Mouse (Mus musculus) erythroblast, embryonic 14.5 days (primary cell): Measurements from ENCODE around the gene Naa60. TPM values are rescaled to one million over a fixed set of nuclear protein-coding genes. Genes with fewer than 3 reads are reported as not detected.
A peak's percentile ranks its signal among the peaks of the same experiment; 100 is the strongest.

ENCODE experiments used
- H3K27me3 ChIP-seq: 2 replicates; pipeline ENCODE4 v1.6.1; 2012; ENCODE audit warnings: inconsistent platforms; ENCODE audit not compliant: control insufficient read depth
- H3K36me3 ChIP-seq: 2 replicates; pipeline ENCODE4 v1.6.1; 2012; ENCODE audit warnings: mild to moderate bottlenecking, inconsistent platforms; ENCODE audit not compliant: control insufficient read depth
- H3K4me1 ChIP-seq: 2 replicates; pipeline ENCODE4 v1.6.1; 2012; ENCODE audit warnings: inconsistent platforms; ENCODE audit not compliant: control insufficient read depth
- H3K4me3 ChIP-seq: replicated peaks from 2 replicates; pipeline ENCODE3; 2012; ENCODE audit warnings: moderate library complexity, mild to moderate bottlenecking, inconsistent platforms
- H3K9me3 ChIP-seq: 2 replicates; pipeline ENCODE4 v1.6.1; 2012; ENCODE audit warnings: low read length, inconsistent platforms, mixed read lengths; ENCODE audit not compliant: control insufficient read depth
- GATA1 ChIP-seq: IDR thresholded peaks from 2 replicates; pipeline ENCODE4 v1.6.1; 2012; ENCODE audit warnings: low read length, inconsistent platforms, mixed read lengths
- TAL1 ChIP-seq: IDR thresholded peaks from 3 replicates; pipeline ENCODE4 v1.6.1; 2012; ENCODE audit warnings: low read length, inconsistent platforms, mixed read lengths
- polyA plus RNA-seq: library from polyadenylated mRNA; stranded (reverse); fragments of >175 nt; gene quantifications from 2 replicates; pipeline ENCODE4 v1.2.3, GENCODE M21; 2012

Naa60 gene
- polyA plus RNA-seq, 1 experiment: 1.6 TPM

- Histone ChIP-seq H3K27me3 (no peaks in the 10 kb centered on the region), H3K4me3 (peak within 1 kb of the TSS; percentile 81), H3K4me1 (peaks cover 32% of the 10 kb centered on the region), H3K36me3 (peaks cover 47% of the 10 kb centered on the region), H3K9me3 (no peaks in the 10 kb centered on the region)
- no peak for TF ChIP-seq GATA1
- no peak for TF ChIP-seq TAL1
Observed at GRCm38 (mm10) chr16:3908537-3909111, 36.4 kb downstream of the Naa60 start, which contains the start of the genes 1700037C18Rik and Cluap1. TSS of gene 1700037C18Rik (minus strand) at chr16:3908689. TSS of gene Cluap1 (plus strand) at chr16:3908801.

GRCm38 (mm10) chr16:3909118-3909517 lies 36.9 kb downstream of the Naa60 start:
- Histone ChIP-seq H3K27me3 (no peaks in the 10 kb centered on the region), H3K4me3 (peak overlapping the region; percentile 81), H3K4me1 (peaks cover 32% of the 10 kb centered on the region), H3K36me3 (peaks cover 46% of the 10 kb centered on the region), H3K9me3 (no peaks in the 10 kb centered on the region)
- TF ChIP-seq TAL1 (no peak), GATA1 (no peak)

- Histone ChIP-seq H3K4me3 (no peak overlapping the region), H3K9me3 (peaks cover 3% of the 10 kb centered on the region; the same call in 1 of the 2 replicates), H3K36me3 (peaks cover 54% of the 10 kb centered on the region), H3K27me3 (no peaks in the 10 kb centered on the region), H3K4me1 (no peaks in the 10 kb centered on the region)
- TF ChIP-seq GATA1: no peak
- no peak for TF ChIP-seq TAL1
Observed at GRCm38 (mm10) chr16:3920756-3921155, 48.6 kb downstream of the Naa60 start.

- Histone ChIP-seq H3K9me3 (peaks cover 3% of the 10 kb centered on the region; the same call in 1 of the 2 replicates), H3K27me3 (no peaks in the 10 kb centered on the region), H3K4me3 (no peak overlapping the region), H3K4me1 (no peaks in the 10 kb centered on the region), H3K36me3 (peaks cover 49% of the 10 kb centered on the region)
- TF ChIP-seq GATA1 (no peak), TAL1 (no peak)
Observed at GRCm38 (mm10) chr16:3923515-3923914, 51.3 kb downstream of the Naa60 start.

- H3K4me3 ChIP-seq: no peak overlapping the region
- no peaks in the 10 kb centered on the region for H3K4me1 ChIP-seq
- H3K9me3 ChIP-seq: peaks cover 3% of the 10 kb centered on the region; the same call in 1 of the 2 replicates
- no peaks in the 10 kb centered on the region for H3K27me3 ChIP-seq
- H3K36me3 ChIP-seq: peaks cover 52% of the 10 kb centered on the region
- TF ChIP-seq TAL1 (no peak), GATA1 (no peak)
Observed at GRCm38 (mm10) chr16:3923966-3924365, 51.8 kb downstream of the Naa60 start.

- Histone ChIP-seq H3K36me3 (peaks cover 52% of the 10 kb centered on the region), H3K27me3 (no peaks in the 10 kb centered on the region), H3K4me1 (no peaks in the 10 kb centered on the region), H3K4me3 (no peak overlapping the region), H3K9me3 (peaks cover 3% of the 10 kb centered on the region; the same call in 1 of the 2 replicates)
- TF ChIP-seq TAL1 (no peak), GATA1 (no peak)
Observed at GRCm38 (mm10) chr16:3928582-3928981, 56.4 kb downstream of the Naa60 start.

GRCm38 (mm10) chr16:3929151-3929550 lies 57.0 kb downstream of the Naa60 start:
- H3K36me3 ChIP-seq: peaks cover 52% of the 10 kb centered on the region

GRCm38 (mm10) chr16:3933536-3933935 lies 61.4 kb downstream of the Naa60 start:
- Histone ChIP-seq H3K36me3 (peaks cover 63% of the 10 kb centered on the region), H3K4me1 (no peaks in the 10 kb centered on the region), H3K9me3 (no peaks in the 10 kb centered on the region), H3K27me3 (no peaks in the 10 kb centered on the region), H3K4me3 (no peak overlapping the region)
- no peak for TF ChIP-seq GATA1
- TF ChIP-seq TAL1: no peak

More at GRCm38 (mm10) chr16:3929151-3929550, 57.0 kb downstream of the Naa60 start:
- peaks cover 3% of the 10 kb centered on the region; the same call in 1 of the 2 replicates for H3K9me3 ChIP-seq
- no peak for TF ChIP-seq TAL1
- no peak for TF ChIP-seq GATA1
- no peaks in the 10 kb centered on the region for H3K27me3 ChIP-seq
- H3K4me1 ChIP-seq: no peaks in the 10 kb centered on the region
- H3K4me3 ChIP-seq: no peak overlapping the region

GRCm38 (mm10) chr16:3934091-3934490 lies 61.9 kb downstream of the Naa60 start:
- Histone ChIP-seq H3K4me1 (no peaks in the 10 kb centered on the region), H3K9me3 (no peaks in the 10 kb centered on the region), H3K27me3 (no peaks in the 10 kb centered on the region), H3K36me3 (peaks cover 65% of the 10 kb centered on the region), H3K4me3 (no peak overlapping the region)
- TF ChIP-seq GATA1: no peak
- no peak for TF ChIP-seq TAL1
